ENCODE assay signal across 8 mouse cellular contexts in the genomic region with DNA sequence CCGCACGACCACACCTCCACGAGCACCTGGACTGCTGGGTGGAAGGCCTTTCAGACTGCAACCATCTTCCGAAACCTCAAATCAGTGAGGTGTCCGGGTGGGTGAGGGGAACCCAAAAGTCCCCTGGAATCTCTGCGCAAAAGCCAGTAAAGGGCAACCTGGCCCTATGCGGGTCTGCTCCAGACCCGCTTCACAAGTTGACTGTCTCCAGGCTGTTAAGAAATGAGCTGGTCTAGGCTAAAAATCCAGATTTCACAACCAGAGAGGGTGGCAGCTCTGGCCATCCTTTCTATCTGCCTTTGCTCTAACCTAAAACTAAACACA. TPM values are rescaled to one million over a fixed set of nuclear protein-coding genes. Genes with fewer than 3 reads are reported as not detected.
A peak's percentile ranks its signal among the peaks of the same experiment; 100 is the strongest.
DNase-seq lines count a peak whose midpoint lies in the region; ATAC-seq and TF ChIP-seq lines count a peak whose summit lies in the region.
"Had no signal": no experiment of that assay in that cellular context is flagged by ENCODE, and none has a peak within 500 bp of the region (broad histone marks: within the 10 kb centered on the region; RNA-seq: fewer than 3 reads in every experiment).

No protein-coding gene starts in this region.

- ATAC-seq in lung, postnatal 0 days, result no peak
- ATAC-seq in forebrain, embryonic 14.5 days, result no peak
- no peak for ATAC-seq in limb, embryonic 11.5 days (ENCODE audit: insufficient number of reproducible peaks, low FRiP score, low TSS enrichment, low read depth)
- ATAC-seq in stomach, embryonic 14.5 days (ENCODE audit: insufficient number of reproducible peaks, insufficient read depth, low FRiP score, low read depth), result no peak

- no peak overlapping the region for H3K27ac ChIP-seq in lung, postnatal 0 days (ENCODE audit: low read length)
- no peak overlapping the region for H3K27ac ChIP-seq in forebrain, embryonic 14.5 days (ENCODE audit: low read depth, low read length)
- no peak overlapping the region for H3K27ac ChIP-seq in limb, embryonic 11.5 days (replicated peaks; ENCODE audit: low read depth, low read length)
- no peak overlapping the region for H3K27ac ChIP-seq in stomach, embryonic 14.5 days (ENCODE audit: low read length)

- DNase-seq in lung, postnatal 0 days (ENCODE audit: low spot score), result no peak
- DNase-seq in lung, postnatal 25 days (ENCODE audit: low spot score), result no peak
- DNase-seq in forebrain, embryonic 14.5 days (ENCODE audit: low spot score), result no peak
- DNase-seq in limb, embryonic 11.5 days (ENCODE audit: low spot score), result no peak
- DNase-seq in ovary, postnatal 10 days (ENCODE audit: low spot score), result no peak
- DNase-seq in left cerebral cortex, adult 18-20 months (ENCODE audit: low spot score in 2 of 2), result no peak

- no peaks in the 10 kb centered on the region for H3K9me3 ChIP-seq in lung, postnatal 0 days (ENCODE audit: low read length)
- no peaks in the 10 kb centered on the region for H3K9me3 ChIP-seq in forebrain, embryonic 14.5 days (replicated peaks; ENCODE audit: control insufficient read depth, low read length)
- no peaks in the 10 kb centered on the region for H3K9me3 ChIP-seq in limb, embryonic 11.5 days (ENCODE audit: control insufficient read depth, low read length)
- no peaks in the 10 kb centered on the region for H3K9me3 ChIP-seq in stomach, embryonic 14.5 days (ENCODE audit: control insufficient read depth, low read depth, low read length)

- peak overlapping the region; percentile 44; the same call in 1 of the 2 replicates for H3K4me2 ChIP-seq in lung, postnatal 0 days (replicated peaks; ENCODE audit: low read depth, low read length)
- H3K4me2 ChIP-seq in forebrain, embryonic 14.5 days (ENCODE audit: low read length), result peak overlapping the region; percentile 50
- peak overlapping the region; percentile 32 for H3K4me2 ChIP-seq in limb, embryonic 11.5 days (ENCODE audit: low read depth, severe bottlenecking)
- peak overlapping the region; percentile 30 for H3K4me2 ChIP-seq in stomach, embryonic 14.5 days (replicated peaks; ENCODE audit: low read depth, low read length)

- peaks cover 70% of the 10 kb centered on the region for H3K27me3 ChIP-seq in lung, postnatal 0 days (replicated peaks; ENCODE audit: insufficient read depth, low read length)
- H3K27me3 ChIP-seq in forebrain, embryonic 14.5 days (replicated peaks; ENCODE audit: control insufficient read depth, insufficient read depth, low read length), result peaks cover 79% of the 10 kb centered on the region
- H3K27me3 ChIP-seq in limb, embryonic 11.5 days (ENCODE audit: control insufficient read depth, insufficient read depth, low read length), result peaks cover 68% of the 10 kb centered on the region
- peaks cover 50% of the 10 kb centered on the region for H3K27me3 ChIP-seq in stomach, embryonic 14.5 days (ENCODE audit: control insufficient read depth, insufficient read depth, low read length)

- no peaks in the 10 kb centered on the region for H3K4me1 ChIP-seq in lung, postnatal 0 days (ENCODE audit: insufficient read depth, low read depth, low read length)
- peaks cover 20% of the 10 kb centered on the region for H3K4me1 ChIP-seq in forebrain, embryonic 14.5 days (ENCODE audit: control insufficient read depth, insufficient read depth, low read length)
- H3K4me1 ChIP-seq in limb, embryonic 11.5 days (ENCODE audit: control insufficient read depth, insufficient read depth, low read length), result peaks cover 7% of the 10 kb centered on the region; the same call in 1 of the 2 replicates
- H3K4me1 ChIP-seq in stomach, embryonic 14.5 days (ENCODE audit: control insufficient read depth, insufficient read depth, low read length), result 0 out of 2 replicates have a peak, but pooled peaks cover 5% of the 10 kb centered on the region

- no peak for TF ChIP-seq EP300 in lung, postnatal 0 days (IDR thresholded peaks at IDR 0.05)

- 12% methylated on average over 8 of the region's 8 CpGs for WGBS in lung, postnatal 0 days
- WGBS in forebrain, embryonic 14.5 days, result 16% methylated on average over 8 of the region's 8 CpGs
- WGBS in limb, embryonic 11.5 days, result 9% methylated on average over 8 of the region's 8 CpGs
- WGBS in stomach, embryonic 14.5 days, result 8% methylated on average over 8 of the region's 8 CpGs

- H3K9ac ChIP-seq in lung, postnatal 0 days (replicated peaks; ENCODE audit: low read depth), result no peak overlapping the region
- H3K9ac ChIP-seq in forebrain, embryonic 14.5 days (ENCODE audit: low read length), result peak overlapping the region; percentile 35
- no peak overlapping the region for H3K9ac ChIP-seq in limb, embryonic 11.5 days (ENCODE audit: low read length)
- no peak overlapping the region for H3K9ac ChIP-seq in stomach, embryonic 14.5 days (replicated peaks; ENCODE audit: low read depth, low read length)

- TF ChIP-seq CTCF in lung, postnatal 0 days (IDR thresholded peaks at IDR 0.05), result no peak

- H3K36me3 ChIP-seq in lung, postnatal 0 days (ENCODE audit: insufficient read depth, low read length), result no peaks in the 10 kb centered on the region
- no peaks in the 10 kb centered on the region for H3K36me3 ChIP-seq in forebrain, embryonic 14.5 days (ENCODE audit: control insufficient read depth, insufficient read depth, low read length)
- H3K36me3 ChIP-seq in limb, embryonic 11.5 days (ENCODE audit: control insufficient read depth, insufficient read depth, low read length), result no peaks in the 10 kb centered on the region
- no peaks in the 10 kb centered on the region for H3K36me3 ChIP-seq in stomach, embryonic 14.5 days (ENCODE audit: control insufficient read depth, insufficient read depth, low read length)

- H3K4me3 ChIP-seq in lung, postnatal 0 days (ENCODE audit: low read depth, low read length), result peak overlapping the region; percentile 22
- H3K4me3 ChIP-seq in forebrain, embryonic 14.5 days (ENCODE audit: low read depth, low read length), result peak overlapping the region; percentile 16
- H3K4me3 ChIP-seq in limb, embryonic 11.5 days (ENCODE audit: low read depth, low read length), result peak overlapping the region; percentile 21; the same call in 1 of the 2 replicates
- H3K4me3 ChIP-seq in stomach, embryonic 14.5 days (ENCODE audit: low read depth, low read length), result peak overlapping the region; percentile 15; the same call in 1 of the 2 replicates

RNA-seq across cellular contexts. Expression of gene Gm17304, which starts 47.4 kb away (rescaled TPM):
- polyA plus RNA-seq in lung, postnatal 0 days (2015; fragmentation: Nextera tagmentation; extraction: Ambion mirVana), result not detected in 2 replicates
- not detected in 2 replicates for polyA plus RNA-seq in forebrain, embryonic 14.5 days (2014; fragmentation: Nextera tagmentation; extraction: Ambion mirVana)
- not detected in 2 replicates for polyA plus RNA-seq in limb, embryonic 11.5 days (2014; fragmentation: Nextera tagmentation; extraction: Ambion mirVana)
- not detected in 2 replicates for polyA plus RNA-seq in stomach, embryonic 14.5 days (2014; fragmentation: Nextera tagmentation; extraction: Ambion mirVana)
- total RNA-seq in left cerebral cortex, adult 18-20 months (2021), result not detected
- total RNA-seq: layer of hippocampus, adult 18-20 months had no signal
